Mouse (Mus musculus) liver, embryonic 15.5 days (tissue): ENCODE results near the gene Mrpl23. TPM values are rescaled to one million over a fixed set of nuclear protein-coding genes. Genes with fewer than 3 reads are reported as not detected.

Source experiments
- ATAC-seq: fragments of 200-750 bp; cut with Nextera tagmentation; 2 replicates; pipeline ENCODE4 v1.8.0; 2017; ENCODE audit warnings: moderate number of reproducible peaks, mild to moderate bottlenecking, moderate library complexity; ENCODE audit not compliant: insufficient read depth
- H3K27ac ChIP-seq: fragments of 300-500 bp; sonication (generic); replicated peaks from 2 replicates; pipeline ENCODE4 v1.5.1; 2015; ENCODE audit warnings: mild to moderate bottlenecking, inconsistent platforms
- H3K27me3 ChIP-seq: fragments of 300-500 bp; sonication (generic); 2 replicates; pipeline ENCODE4 v1.6.1; 2015; ENCODE audit warnings: mild to moderate bottlenecking, inconsistent platforms
- H3K36me3 ChIP-seq: fragments of 300-500 bp; sonication (generic); replicated peaks from 2 replicates; pipeline ENCODE4 v1.6.1; 2015; ENCODE audit warnings: moderate library complexity, mild to moderate bottlenecking, inconsistent platforms
- H3K4me1 ChIP-seq: fragments of 300-500 bp; sonication (generic); replicated peaks from 2 replicates; pipeline ENCODE4 v1.6.1; 2015; ENCODE audit warnings: inconsistent platforms
- H3K4me2 ChIP-seq: fragments of 300-500 bp; sonication (generic); 2 replicates; pipeline ENCODE4 v1.6.1; 2015; ENCODE audit warnings: moderate library complexity, mild to moderate bottlenecking, inconsistent platforms
- H3K4me3 ChIP-seq: fragments of 300-500 bp; sonication (generic); replicated peaks from 2 replicates; pipeline ENCODE4 v1.5.1; 2015; ENCODE audit warnings: mild to moderate bottlenecking, inconsistent platforms
- H3K9ac ChIP-seq: fragments of 300-500 bp; sonication (generic); 2 replicates; pipeline ENCODE4 v1.6.1; 2015; ENCODE audit warnings: moderate library complexity, mild to moderate bottlenecking, inconsistent platforms
- H3K9me3 ChIP-seq: fragments of 300-500 bp; sonication (generic); replicated peaks from 2 replicates; pipeline ENCODE4 v1.6.1; 2016; ENCODE audit warnings: inconsistent platforms
- WGBS: fragments of 180-500 bp; shearing (Covaris S2); methylation state at CpG from one replicate; pipeline ENCODE4 v1.1.7; 2015; ENCODE audit warnings: mixed read lengths; ENCODE audit not compliant: insufficient replicate concordance; 5-methylcytosine and 5-hydroxymethylcytosine counted together
- polyA plus RNA-seq: library from polyadenylated mRNA; unstranded; fragments of >200 nt; fragmentation: Nextera tagmentation; extraction: Ambion mirVana; gene quantifications from 2 replicates; pipeline ENCODE4 v1.2.1, GENCODE M21; 2015

The Mrpl23 gene
- polyA plus RNA-seq, 1 experiment from 2014 or later = 11.9 TPM

- Histone ChIP-seq H3K9ac (no peak overlapping the region), H3K4me2 (no peak overlapping the region), H3K4me1 (peaks cover 46% of the 10 kb centered on the region), H3K36me3 (no peaks in the 10 kb centered on the region), H3K27ac (peak overlapping the region; percentile 74), H3K27me3 (no peaks in the 10 kb centered on the region), H3K4me3 (no peak overlapping the region), H3K9me3 (no peaks in the 10 kb centered on the region)
- WGBS = 38% methylated on average over 4 of the region's 4 CpGs
- no peak for ATAC-seq
These were observed 29.4 kb downstream of the Mrpl23 start for GRCm38 (mm10) chr7:142561856-142562404.

DNA sequence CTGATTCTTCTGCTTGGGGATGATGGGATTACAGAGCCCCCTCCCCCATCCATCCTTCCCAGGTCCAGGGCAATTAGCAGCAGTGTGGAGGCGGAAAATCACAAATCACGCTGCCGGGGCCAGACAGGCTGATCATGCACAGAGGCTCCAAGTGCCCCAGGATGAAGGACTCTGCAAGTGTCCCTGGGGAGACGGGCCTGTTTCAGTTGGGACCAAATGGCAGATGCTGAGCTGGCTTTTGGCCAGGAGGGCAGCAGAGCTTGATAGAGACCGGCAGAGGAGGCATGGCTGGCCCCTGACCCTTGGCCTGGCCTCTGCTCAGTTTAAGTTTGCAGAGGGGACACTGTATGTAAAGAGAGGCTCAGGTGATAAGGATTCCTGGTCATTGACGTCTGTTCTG lies 30.7 kb downstream of the Mrpl23 start:
- no peak overlapping the region for H3K4me3 ChIP-seq
- no peaks in the 10 kb centered on the region for H3K36me3 ChIP-seq
- H3K27ac ChIP-seq = peak overlapping the region; percentile 74
- no peak overlapping the region for H3K9ac ChIP-seq
- ATAC-seq = peak; percentile 63
- H3K27me3 ChIP-seq = no peaks in the 10 kb centered on the region
- no peaks in the 10 kb centered on the region for H3K9me3 ChIP-seq
- H3K4me1 ChIP-seq = peaks cover 44% of the 10 kb centered on the region
- WGBS = 53% methylated on average over 6 of the region's 6 CpGs
- H3K4me2 ChIP-seq = no peak overlapping the region

DNA sequence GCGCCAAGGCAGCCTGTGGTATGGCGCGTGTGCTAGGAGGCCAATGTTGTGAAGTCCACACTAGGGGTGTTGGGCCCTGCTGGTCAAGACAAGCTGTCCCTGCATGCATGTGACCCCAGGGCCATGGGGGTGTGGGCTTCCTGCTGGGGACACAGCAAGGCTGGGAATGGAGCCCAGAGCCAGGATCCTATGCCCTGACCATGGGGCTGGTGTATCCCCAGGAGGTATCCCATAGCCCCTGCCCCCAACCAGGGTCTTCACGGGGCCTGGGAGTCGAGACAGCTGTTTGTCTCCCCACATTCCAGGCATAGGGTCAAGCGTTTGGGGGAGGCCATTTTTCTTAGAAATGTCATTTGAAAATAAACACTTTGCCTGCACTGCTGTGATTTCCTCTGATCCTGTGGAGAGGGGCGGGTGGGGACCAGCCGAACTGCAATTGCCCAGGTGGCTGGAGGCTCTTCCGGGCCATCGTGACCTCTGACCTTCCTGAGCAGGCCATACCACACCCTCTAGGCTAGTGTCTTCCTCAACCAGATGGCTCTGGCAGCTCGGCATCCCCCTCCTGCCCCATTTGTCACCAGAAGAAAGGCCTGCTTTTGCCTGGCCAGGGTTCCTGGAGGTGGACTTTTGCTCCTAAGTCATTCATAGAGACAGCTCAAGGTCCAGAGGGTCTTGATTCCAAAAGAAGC lies 32.6 kb downstream of the Mrpl23 start:
- no peaks in the 10 kb centered on the region for H3K27me3 ChIP-seq
- H3K9me3 ChIP-seq = no peaks in the 10 kb centered on the region
- H3K4me3 ChIP-seq = no peak overlapping the region
- H3K4me2 ChIP-seq = no peak overlapping the region
- H3K27ac ChIP-seq = peak overlapping the region; percentile 74
- H3K4me1 ChIP-seq = peaks cover 47% of the 10 kb centered on the region
- WGBS = 49% methylated on average over 11 of the region's 11 CpGs
- H3K9ac ChIP-seq = no peak overlapping the region
- no peak for ATAC-seq
- no peaks in the 10 kb centered on the region for H3K36me3 ChIP-seq

DNA sequence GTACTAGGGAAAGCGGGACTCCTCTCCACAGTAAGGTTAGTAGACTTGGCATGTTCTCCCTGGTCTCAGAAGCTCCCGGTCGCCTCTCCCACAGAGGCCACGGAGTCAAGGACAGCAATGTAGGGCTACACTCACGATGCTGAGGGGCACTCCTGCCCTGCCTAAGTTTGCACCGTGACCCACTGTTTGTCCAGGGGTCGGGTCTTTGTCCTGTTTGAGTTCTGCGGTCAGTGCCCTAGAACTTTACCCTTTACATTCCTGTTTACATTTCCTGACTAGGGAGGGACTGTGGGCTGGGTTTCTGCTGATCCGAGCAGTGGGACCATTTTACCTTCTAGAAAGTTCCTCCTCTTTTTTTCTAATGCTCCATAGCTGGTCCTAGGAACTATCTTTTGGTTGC lies 34.0 kb downstream of the Mrpl23 start:
- 39% methylated on average over 9 of the region's 9 CpGs for WGBS

GRCm38 (mm10) chr7:142568985-142569384 lies 36.5 kb downstream of the Mrpl23 start:
- H3K9ac ChIP-seq = no peak overlapping the region
- H3K27me3 ChIP-seq = no peaks in the 10 kb centered on the region
- WGBS = 38% methylated on average over 8 of the region's 8 CpGs
- H3K9me3 ChIP-seq = no peaks in the 10 kb centered on the region
- H3K4me1 ChIP-seq = peaks cover 48% of the 10 kb centered on the region
- H3K27ac ChIP-seq = peak overlapping the region; percentile 73
- no peaks in the 10 kb centered on the region for H3K36me3 ChIP-seq
- H3K4me2 ChIP-seq = no peak overlapping the region
- ATAC-seq = peak; percentile 84
- H3K4me3 ChIP-seq = no peak overlapping the region

More for the DNA sequence above, 34.0 kb downstream of the Mrpl23 start:
- peak; percentile 39 for ATAC-seq
- Histone ChIP-seq H3K9me3 (no peaks in the 10 kb centered on the region), H3K9ac (no peak overlapping the region), H3K4me3 (no peak overlapping the region), H3K27me3 (no peaks in the 10 kb centered on the region), H3K27ac (peak overlapping the region; percentile 74), H3K4me2 (no peak overlapping the region), H3K36me3 (no peaks in the 10 kb centered on the region), H3K4me1 (peaks cover 50% of the 10 kb centered on the region)

DNA sequence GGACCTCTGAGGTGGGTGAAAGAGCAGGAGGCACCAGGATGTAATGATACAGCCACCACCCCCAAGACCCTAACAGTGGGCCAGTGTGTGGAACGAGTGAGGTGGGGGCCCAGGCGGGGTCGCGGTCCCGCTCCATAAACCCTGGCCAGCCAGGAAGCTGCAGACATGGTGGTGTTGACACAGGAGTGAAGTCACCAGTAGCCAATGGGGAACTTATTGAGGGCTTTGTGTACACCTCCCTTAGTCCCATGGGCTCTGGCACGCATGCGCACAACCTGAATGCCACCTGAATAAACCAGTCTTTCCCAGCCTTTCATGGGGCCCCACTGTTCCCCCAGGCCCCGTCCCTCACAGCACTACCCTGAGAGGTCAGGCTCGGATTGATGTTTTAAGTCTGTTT lies 38.1 kb downstream of the Mrpl23 start:
- H3K9ac ChIP-seq = no peak overlapping the region
- 60% methylated on average over 9 of the region's 9 CpGs for WGBS
- no peaks in the 10 kb centered on the region for H3K9me3 ChIP-seq
- no peak overlapping the region for H3K4me2 ChIP-seq
- peaks cover 39% of the 10 kb centered on the region for H3K4me1 ChIP-seq
- H3K27me3 ChIP-seq = no peaks in the 10 kb centered on the region
- H3K27ac ChIP-seq = peak overlapping the region; percentile 79
- no peak overlapping the region for H3K4me3 ChIP-seq
- ATAC-seq = peak; percentile 6; the same call in 1 of the 2 replicates
- H3K36me3 ChIP-seq = no peaks in the 10 kb centered on the region

DNA sequence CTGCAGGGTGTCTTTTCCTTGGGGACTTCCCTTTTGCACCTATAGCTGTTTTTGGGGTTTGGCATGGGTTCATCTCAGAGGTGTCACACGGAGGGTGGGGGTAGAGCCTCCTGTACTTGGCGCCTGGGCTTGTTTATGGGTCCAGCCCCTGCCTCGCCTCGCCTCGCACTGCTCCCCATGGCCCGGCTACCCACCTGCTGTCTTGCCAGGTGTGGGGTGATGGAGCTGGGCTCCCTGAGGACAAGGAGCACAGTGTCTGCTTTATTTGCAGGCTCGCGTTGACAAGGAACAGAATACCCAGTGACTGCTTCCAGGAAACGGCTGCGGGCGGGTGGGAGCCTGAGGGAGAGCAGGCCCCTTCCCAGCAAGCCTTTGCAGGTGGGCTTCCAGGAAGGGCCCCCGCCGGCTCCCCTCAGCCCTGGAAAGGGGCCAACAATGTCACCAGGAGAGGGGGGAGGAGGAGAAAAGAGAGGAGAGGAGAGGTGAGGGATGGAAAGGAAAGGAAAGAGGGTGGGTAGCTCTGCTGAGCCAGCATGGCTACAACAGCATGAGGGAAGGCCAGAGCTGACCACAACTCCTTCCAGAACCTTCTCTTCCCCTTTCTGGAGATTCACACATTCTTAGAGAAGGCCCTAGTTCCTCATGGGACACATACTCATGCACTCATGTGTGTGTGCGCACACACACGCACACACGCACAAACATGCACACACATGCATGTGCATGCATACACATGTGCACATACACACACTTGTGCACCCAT lies 39.2 kb downstream of the Mrpl23 start:
- H3K36me3 ChIP-seq = no peaks in the 10 kb centered on the region
- peak overlapping the region; percentile 65 for H3K27ac ChIP-seq
- H3K4me1 ChIP-seq = peaks cover 32% of the 10 kb centered on the region
- H3K4me3 ChIP-seq = no peak overlapping the region
- H3K9ac ChIP-seq = no peak overlapping the region
- no peaks in the 10 kb centered on the region for H3K27me3 ChIP-seq
- H3K4me2 ChIP-seq = no peak overlapping the region
- WGBS = 56% methylated on average over 16 of the region's 16 CpGs
- no peak for ATAC-seq
- no peaks in the 10 kb centered on the region for H3K9me3 ChIP-seq

GRCm38 (mm10) chr7:142572343-142572742 lies 39.9 kb downstream of the Mrpl23 start:
- Histone ChIP-seq H3K27ac (peak overlapping the region; percentile 65), H3K36me3 (no peaks in the 10 kb centered on the region), H3K4me2 (no peak overlapping the region), H3K9me3 (no peaks in the 10 kb centered on the region), H3K4me1 (peaks cover 26% of the 10 kb centered on the region), H3K27me3 (peaks cover 6% of the 10 kb centered on the region), H3K9ac (no peak overlapping the region), H3K4me3 (no peak overlapping the region)
- 42% methylated on average over 7 of the region's 7 CpGs for WGBS
- no peak for ATAC-seq

- WGBS = 50% methylated on average over 6 of the region's 6 CpGs
- Histone ChIP-seq H3K4me3 (no peak overlapping the region), H3K4me2 (no peak overlapping the region), H3K27me3 (peaks cover 11% of the 10 kb centered on the region), H3K27ac (peak overlapping the region; percentile 65), H3K4me1 (peaks cover 26% of the 10 kb centered on the region), H3K36me3 (no peaks in the 10 kb centered on the region), H3K9me3 (no peaks in the 10 kb centered on the region), H3K9ac (no peak overlapping the region)
- ATAC-seq = no peak
These were observed 40.5 kb downstream of the Mrpl23 start for GRCm38 (mm10) chr7:142572992-142573391.

DNA sequence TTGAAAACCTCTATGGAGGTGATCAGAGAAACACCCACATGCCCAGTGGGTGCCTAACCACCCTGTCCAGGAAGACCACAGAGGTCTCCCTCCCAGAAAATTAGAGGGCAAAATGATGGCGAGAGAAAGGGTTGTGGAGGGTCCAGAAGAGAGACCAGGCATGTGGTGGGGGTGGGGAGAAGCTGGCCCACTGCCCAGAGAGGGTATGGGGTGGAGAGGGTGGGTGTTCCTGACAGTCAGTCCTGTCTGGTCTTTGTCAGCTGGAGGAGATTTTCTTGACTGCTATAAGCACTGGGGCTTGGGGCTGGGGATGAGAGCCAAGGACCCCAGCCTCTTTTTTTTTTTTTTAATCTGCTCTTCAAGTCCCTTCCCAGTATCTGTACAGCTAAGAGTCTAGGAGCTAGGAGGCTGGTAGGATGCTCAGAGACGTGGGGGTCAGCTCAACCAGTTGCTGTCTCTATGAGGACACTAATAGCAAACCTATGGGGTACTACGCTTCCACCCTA lies 41.7 kb downstream of the Mrpl23 start:
- H3K9ac ChIP-seq = no peak overlapping the region
- no peak overlapping the region for H3K4me2 ChIP-seq
- H3K4me1 ChIP-seq = peaks cover 32% of the 10 kb centered on the region
- H3K4me3 ChIP-seq = no peak overlapping the region
- H3K27me3 ChIP-seq = peaks cover 11% of the 10 kb centered on the region
- no peak for ATAC-seq
- H3K36me3 ChIP-seq = no peaks in the 10 kb centered on the region
- WGBS = 55% methylated on average over 3 of the region's 3 CpGs
- no peaks in the 10 kb centered on the region for H3K9me3 ChIP-seq
- H3K27ac ChIP-seq = peak overlapping the region; percentile 41

- Histone ChIP-seq H3K36me3 (no peaks in the 10 kb centered on the region), H3K4me1 (peaks cover 29% of the 10 kb centered on the region), H3K4me3 (no peak overlapping the region), H3K4me2 (no peak overlapping the region), H3K9ac (no peak overlapping the region), H3K9me3 (no peaks in the 10 kb centered on the region), H3K27ac (0 out of 2 replicates have a peak overlapping the region, but pooled peaks have one; percentile 41), H3K27me3 (peaks cover 11% of the 10 kb centered on the region)
- WGBS = 59% methylated on average over 9 of the region's 9 CpGs
- ATAC-seq = peak; percentile 38
These were observed 42.4 kb downstream of the Mrpl23 start for GRCm38 (mm10) chr7:142574826-142575351.
